Mouse (Mus musculus): ENCODE data around the gene Mrpl45. TPM values are rescaled to one million over a fixed set of nuclear protein-coding genes. Genes with fewer than 3 reads are reported as not detected.
"Not testable (repeated sequence)": the region's sequence is repeated elsewhere in the genome, so short reads cannot be mapped to it uniquely, and the experiment has no call there.

Gene Mrpl45
- total RNA-seq, 2 experiments from 2014 or later, result 34.3 to 41.6 TPM

DNA sequence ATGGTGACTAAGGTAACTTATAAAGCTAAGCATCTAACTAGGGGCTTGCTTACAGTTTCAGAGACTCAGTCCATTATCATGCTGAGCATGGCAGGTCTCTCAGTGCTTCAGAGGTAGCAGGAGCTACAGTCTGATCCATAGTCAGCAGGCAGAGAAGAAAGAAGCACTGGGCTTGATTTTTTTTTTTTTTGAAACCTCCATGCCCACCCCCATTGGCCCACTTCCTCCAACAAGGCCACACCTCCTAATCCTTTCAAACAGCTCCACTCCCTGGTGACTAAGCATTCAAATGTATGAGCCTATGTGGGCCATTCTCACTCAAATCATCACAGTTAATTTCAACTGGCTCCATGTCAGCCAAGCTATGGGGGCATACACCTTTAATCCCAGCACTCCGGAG, 22.8 kb upstream of the Mrpl45 start:
- no peak for DNase-seq

DNA sequence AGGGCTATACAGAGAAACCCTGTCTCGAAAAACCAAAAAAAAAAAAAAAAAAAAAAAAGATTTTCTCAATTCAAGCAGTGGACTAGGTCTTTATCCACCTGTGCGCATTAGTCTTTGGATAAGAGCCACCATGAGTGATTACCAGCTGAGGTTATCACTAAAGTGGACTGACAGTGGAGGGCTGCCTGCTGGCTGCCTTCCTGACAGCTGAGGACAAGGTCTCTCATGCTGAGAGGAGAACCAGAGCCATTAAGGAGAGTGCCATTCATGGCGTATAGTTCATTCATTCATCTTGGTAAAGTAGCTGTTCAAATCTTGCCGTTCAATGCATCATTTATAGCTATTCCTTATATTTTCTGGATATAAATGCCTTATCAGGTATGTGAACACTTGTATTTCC, 19.0 kb upstream of the Mrpl45 start:
- no peak for DNase-seq

DNA sequence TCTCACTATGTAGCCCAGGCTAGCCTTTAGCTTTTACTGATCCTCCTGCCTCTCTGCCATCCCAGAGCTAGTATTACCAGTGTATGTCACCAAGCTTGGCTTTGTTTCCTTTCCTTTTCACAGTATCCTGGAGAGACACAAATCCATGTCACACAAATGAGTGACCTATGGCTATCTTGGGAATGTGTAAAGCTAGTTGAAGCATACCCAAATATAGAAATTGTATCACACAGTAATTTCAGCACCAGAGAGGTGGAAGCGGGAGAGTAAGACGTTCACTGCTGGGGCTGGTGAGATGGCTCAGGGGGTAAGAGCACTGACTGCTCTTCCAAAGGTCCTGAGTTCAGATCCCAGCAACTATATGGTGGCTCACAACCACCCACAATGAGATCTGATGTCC, 15.6 kb upstream of the Mrpl45 start:
- no peak for DNase-seq

DNA sequence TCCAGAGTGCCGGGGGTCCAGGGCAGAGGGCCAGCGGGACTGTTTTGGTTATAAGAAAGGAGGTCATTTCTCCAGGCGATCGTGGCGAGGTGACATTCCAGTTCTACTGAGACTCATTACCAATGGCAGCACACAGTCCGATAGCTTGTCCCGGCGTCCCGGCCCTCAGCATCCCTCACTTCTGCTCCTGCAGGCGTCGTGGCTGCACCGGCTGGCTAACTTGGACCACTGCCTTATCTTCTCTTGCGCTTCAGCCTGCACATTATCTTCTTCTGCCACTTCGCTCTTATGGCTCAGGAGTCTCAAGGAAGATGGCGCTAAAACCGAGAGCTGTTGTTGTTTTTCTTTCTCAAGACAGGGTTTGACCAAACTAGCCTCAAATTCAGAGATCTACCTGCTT, 14.1 kb upstream of the Mrpl45 start:
- DNase-seq, result no peak

DNA sequence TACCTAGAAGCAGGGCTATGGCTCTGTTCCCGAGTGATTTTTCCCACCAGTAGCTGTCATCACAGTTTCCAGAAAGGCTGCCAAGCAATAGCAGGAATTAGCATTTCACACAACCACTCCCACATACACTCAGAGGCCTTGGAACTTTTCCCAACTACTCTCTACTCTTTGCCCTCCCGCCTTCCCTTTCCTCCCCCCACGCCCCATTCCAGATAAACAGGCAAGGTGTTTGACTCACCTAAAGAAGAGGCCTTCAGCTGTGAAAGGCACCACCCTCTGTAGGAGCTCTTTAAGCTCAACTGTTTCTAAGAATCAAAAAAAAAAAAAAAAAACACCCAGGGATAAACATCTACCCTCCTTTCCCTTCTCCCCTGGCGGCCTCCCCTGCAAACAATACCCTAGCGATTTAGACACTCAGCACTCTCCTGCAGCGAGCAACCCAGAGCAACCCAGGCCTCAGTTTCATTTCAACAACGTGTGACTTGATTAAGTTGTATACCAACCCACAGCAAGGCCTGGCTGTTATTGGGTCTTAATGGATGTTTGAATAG, 13.2 kb upstream of the Mrpl45 start:
- DNase-seq, result peak; percentile 56

DNA sequence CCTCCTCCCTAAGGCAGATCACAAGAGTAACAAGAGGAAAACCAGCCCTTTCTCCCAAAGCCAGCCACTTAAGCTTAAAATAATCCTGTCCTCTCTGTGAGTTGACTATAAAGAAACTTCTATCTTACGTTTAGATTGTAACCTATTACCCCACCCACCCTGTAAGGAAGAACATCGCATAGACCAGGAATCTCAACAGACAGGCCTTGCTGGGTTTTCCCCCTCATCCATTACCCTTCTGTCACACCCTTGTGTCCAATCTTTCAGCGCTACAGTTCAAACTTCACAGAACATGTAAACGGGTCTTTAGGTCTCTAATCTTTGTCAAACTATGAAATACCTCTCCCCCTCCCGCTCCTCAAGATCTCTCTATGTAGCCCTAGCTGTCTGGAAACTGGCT, 10.9 kb upstream of the Mrpl45 start:
- DNase-seq, result no peak

DNA sequence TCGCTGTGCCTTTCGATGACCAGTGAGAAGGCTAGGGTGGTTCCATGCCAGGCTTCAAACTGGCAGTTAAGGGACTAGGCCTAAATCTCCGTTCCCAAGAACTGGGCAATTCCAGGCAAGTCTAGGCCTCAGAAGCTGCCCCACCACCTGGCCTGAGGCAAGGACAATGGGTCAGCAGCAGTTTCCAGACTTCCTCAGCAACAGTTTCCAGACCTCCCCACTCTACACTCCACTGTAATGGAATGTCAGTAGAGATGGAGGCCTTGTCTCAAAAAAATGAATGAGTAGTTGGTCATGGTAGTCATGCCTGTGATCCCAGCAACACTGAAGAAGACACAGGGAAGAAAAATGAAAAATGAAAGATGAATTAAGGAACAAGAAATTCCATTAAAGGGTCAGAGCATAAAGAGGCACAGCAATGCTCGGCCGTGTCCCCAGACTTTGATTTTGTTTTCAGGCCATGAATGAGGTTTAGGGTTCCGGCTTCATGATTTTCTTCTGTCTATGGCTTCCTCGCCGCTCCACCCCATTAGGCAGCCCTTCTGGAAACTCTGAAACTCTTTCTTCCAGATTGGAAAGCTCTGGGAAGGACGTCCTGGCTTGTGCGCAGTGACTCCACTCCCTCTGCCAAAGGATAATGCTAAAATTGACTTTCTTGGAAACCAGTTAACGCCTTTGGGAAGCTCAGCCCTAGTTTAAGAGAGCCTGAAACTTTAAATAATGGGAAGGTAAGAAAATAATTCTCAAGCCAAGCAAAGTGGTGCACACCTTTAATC, 8.0 kb upstream of the Mrpl45 start:
- no peak for DNase-seq

DNA sequence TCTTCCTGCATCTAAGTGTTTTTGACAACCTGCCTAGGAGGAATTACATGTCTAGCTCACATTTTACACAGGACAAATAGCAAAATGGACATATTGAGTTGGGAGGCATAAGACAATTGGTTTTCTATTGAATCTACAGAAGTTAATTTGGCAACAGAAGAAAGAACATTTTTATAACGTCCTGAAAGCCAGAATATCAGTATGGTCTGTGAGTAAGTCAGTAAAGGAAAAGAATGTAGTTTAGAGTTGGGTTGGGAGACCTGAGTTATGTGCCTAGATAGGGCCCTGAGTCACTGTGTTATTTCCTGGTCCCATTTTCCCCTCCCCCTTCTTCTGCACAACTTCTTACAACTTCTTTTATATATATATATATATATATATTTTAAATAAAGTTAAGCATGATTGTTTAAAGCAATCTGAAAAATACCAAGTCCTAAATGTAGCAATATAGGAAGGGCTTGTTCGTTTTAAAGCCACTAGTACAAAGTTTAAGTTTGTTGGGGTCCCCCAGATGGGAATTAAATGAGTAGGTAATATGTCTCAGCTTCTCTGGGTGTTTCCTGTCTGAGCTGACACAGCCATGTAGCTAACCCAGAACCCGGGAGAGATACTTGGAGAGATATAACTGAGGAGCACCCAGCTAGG, 6.6 kb upstream of the Mrpl45 start:
- no peak for DNase-seq

DNA sequence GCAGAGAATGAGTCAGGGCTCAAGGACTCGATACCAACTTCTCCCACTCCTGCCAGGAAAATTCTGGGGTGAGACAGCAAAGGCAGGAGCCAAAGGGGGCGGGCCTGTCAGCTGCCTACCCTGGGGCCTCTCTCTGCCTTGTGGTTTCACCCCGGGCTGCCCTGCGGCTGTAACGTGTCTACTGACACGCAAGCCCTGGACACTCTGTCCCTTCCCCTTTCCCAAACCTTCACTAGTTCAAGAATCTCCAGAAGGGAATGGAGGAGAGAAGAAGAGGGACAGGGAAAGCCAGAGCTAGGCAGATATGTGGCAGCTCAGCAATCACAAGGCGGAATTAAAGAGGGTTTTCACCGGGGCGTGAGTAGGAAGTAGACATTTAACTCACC, 6.1 kb upstream of the Mrpl45 start:
- peak; percentile 87 for DNase-seq

DNA sequence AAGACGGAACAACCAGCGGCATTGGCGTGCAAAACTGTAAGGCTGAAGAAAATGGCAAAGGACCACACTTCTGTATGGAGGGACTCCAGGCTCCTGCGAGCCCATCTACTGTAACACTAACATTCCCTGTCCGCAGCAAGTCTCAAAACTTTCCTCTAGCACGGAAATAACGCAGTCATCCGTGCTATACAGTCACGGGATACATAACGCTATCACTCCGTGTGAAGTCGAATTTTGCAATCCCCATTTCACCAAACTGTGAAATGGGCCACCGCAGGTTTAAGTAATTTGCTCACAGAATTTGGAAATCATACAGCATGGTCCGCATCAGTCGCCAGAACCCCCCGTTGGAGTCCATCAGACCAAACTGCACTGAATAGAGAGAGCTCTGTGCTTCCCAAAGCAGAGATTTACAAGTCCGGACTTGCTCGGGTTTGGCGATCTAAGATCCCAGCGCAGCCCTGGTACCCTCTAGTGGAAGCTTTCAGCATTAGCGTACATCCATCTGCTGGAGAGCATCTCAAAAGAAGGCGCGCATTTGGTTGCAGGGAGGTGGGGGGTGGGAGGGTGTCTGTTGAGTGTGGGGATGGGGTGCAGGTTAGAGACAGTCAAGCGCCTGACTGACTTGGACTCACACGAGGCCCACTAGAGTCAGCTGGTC, 5.5 kb upstream of the Mrpl45 start:
- peak; percentile 69 for DNase-seq

DNA sequence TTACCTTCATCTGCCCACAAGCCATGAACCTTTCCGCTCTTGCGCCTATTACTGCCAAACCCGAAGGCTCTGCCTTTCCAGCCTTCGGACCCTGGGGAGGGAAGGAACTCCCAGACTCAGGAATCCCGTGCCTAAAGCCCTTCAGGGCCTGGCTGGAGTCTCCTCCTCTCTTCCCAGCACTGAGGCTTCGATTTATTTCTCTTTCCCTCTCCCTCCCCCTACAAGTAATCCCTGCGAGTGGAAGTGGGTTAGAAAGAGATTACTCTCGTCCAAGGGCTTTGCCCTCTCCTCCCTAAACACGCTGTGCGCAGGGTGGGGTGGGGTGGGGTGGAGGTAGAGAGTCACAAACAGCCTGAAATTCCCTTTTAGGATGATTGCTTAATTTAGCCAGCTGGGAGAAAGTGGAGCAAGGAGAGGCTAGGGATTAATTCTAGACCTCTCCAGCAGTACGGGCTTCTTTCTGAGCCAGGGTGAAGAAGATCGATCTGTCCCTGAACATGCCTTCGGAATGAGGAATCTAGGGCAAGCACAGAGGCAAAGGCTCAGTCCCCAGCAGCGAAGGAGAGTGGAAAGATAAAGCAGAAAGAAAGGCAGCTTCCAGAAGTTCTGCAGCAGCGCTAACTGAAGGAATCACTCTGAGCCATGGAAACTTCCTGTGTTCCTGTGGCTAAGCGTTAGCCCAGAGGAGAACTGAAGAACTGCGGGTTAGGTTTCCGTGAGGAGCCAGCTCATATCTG, 4.5 kb upstream of the Mrpl45 start:
- no peak for DNase-seq

DNA sequence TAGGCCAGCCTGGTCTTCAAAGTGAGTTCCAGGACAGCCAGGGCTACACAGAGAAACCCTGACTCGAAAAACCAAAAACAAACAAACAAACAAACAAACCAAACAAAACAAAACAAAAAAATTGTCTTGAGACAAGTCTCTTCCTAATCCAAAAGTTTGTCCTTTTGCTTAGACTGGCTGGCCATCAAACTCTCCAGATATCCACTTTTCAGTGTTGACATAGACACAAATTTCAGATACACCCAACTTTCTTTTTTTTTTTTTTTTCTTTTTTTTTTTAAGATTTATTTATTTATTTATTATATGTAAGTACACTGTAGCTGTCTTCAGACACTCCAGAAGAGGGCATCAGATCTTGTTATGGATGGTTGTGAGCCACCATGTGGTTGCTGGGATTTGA, 2.6 kb upstream of the Mrpl45 start:
- DNase-seq, result not testable (repeated sequence)

DNA sequence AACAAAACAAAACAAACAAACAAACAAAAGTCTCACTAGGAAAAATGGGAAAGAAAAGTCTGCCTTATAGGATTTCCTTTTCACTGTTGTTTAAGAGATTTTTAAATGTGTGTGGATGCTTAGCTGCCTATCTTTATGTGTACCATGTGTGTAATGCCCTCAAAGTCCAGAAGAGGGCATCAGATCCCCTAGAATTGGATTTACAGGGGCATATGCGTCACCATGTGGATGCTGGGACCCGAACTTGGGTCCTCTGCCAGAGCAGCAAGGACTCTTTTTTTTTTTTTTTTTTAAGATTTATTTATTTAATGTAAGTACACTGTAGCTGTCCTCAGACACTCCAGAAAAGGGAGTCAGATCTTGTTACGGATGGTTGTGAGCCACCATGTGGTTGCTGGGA, 1.4 kb upstream of the Mrpl45 start:
- DNase-seq, result no peak

DNA sequence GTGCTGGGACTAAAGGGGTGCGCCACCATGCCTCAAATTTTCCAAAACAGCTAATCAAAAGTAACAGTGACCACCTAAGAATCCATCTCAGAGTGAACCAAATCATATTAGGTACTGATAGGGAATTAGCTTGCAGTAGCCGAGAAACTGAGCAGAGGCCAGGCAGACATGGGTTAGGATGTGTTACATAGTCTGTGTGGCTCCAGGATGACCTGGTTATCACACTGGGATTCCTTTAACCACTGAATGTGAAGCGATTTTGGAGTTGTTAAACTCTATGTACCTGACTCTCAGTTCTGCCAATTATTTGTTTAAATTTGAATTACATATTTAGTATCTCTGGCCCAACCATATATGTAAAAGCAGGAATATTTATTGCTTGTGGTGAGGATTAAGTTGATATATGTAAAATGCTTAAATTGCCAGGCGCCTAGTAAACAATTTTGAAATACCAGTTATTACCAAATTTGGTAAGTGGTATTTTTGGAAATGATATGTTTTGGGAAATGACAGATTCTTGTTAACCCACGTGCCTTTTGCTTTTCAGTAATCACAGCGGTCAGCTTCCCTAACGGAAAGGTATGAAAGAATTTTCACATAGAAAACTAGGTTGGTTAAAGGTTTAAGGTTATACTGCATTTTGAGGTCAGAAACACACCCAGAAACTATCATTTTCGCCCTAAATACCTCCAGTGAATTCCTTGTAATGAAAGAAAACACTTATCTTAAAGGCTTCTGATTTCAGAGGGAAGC, 589 bp upstream of the Mrpl45 start:
- DNase-seq, result no peak

DNA sequence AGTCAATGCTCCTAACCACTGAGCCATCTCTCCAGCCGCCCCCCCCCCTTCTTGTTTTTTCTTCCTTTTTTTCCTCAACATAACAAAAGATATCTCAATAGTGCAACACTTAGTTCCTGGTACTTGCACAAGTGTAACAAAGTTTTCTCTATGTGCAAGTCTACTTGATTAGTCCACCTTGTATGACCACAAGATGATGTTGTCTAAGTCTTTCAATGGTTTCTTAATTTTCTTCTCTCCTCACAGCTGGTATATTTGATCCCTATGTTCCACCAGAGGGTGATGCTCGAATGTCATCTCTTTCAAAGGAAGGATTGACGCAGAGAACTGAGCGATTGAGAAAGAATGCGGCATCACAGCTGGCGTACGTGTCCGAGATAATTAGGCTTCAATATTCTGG, 5.7 kb downstream of the Mrpl45 start:
- no peak for DNase-seq

DNA sequence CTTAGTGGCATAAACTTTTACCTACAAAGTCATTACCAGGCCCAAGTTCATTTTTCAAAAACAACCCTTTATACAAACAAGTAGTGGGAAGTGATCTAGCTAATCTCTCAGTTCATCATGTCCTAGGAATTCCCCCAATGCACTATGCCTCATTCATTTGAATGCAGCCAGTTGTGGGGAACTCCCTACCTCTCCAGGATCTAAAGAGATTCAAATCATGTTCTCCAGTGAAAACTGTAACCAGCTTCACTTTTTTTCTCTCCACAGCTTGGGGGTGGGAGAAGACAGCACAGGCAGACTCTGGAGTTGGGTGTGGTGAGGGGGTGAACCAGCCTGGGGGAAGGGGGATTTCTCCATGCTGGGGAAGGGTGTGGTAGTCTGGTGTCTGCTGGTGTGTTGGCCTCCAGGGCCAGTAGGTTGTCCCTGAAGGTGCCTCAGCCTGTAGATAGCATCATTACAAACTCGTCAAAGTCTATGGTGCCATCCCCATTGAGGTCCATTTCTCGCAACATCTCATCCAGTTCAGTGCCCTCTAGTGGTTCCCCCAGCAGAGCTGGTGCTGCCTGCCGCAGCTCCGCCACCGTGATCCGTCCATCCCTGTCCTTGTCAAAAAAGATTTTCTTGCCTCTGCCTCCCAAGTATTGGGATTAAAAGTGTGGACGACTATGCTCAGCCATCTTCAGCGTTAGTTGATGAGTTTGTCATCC, 6.5 kb downstream of the Mrpl45 start:
- not testable (repeated sequence) for DNase-seq

DNA sequence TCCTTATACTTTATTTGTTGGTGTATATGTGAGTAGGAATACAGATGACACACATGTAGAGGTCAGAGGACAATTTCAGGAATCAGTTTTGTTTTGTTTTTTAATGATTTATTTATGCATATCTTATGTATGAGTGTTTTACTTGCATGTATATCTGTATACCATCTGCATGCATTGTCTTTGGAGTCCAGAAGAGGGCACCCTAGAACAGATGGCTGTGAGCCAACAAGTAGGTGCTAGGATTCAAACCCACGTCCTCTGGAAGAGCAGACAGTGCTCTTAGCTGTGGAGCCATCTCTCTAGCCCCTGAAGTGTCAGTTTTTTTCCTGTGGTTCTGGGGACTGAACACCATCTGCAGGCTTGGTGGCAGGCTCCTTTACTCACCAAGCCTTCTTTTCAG, 9.7 kb downstream of the Mrpl45 start:
- no peak for DNase-seq

DNA sequence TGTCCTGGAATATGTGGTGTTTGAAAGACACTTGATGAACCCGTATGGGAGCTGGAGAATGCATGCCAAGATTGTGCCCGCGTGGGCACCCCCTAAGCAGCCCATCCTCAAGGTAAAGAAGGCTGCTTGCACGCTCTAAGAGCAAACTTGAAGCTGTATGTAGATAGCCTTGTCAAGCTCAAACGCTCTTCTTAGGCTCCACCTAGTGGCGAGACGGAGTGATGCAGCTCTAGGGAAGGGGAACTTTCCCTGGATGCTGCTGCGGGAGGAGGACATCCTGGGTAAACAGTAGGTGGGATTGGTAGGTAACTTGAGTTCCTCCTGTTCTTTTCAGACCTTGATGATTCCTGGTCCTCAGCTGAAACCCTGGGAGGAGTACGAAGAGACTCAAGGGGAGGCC, 12.6 kb downstream of the Mrpl45 start:
- no peak for DNase-seq

DNA sequence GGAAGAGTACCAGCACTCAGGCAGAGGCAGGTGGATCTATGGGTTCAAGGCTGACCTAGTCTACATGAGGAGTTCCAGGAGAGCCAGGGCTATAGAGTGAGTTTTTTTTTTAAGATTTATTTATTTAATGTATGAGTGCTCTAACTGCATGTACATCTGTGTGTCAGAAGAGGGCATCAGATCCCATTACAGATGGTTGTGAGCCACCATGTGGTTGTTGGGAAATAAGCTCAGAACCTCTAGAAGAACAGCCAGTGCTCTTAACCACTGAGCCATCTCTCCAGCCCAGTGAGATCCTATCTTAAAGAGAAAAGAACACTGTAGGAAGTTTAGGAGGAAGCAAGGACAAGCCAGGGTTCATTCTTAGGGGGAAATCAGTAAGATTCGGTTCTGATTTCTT, 14.8 kb downstream of the Mrpl45 start:
- no peak for DNase-seq

DNA sequence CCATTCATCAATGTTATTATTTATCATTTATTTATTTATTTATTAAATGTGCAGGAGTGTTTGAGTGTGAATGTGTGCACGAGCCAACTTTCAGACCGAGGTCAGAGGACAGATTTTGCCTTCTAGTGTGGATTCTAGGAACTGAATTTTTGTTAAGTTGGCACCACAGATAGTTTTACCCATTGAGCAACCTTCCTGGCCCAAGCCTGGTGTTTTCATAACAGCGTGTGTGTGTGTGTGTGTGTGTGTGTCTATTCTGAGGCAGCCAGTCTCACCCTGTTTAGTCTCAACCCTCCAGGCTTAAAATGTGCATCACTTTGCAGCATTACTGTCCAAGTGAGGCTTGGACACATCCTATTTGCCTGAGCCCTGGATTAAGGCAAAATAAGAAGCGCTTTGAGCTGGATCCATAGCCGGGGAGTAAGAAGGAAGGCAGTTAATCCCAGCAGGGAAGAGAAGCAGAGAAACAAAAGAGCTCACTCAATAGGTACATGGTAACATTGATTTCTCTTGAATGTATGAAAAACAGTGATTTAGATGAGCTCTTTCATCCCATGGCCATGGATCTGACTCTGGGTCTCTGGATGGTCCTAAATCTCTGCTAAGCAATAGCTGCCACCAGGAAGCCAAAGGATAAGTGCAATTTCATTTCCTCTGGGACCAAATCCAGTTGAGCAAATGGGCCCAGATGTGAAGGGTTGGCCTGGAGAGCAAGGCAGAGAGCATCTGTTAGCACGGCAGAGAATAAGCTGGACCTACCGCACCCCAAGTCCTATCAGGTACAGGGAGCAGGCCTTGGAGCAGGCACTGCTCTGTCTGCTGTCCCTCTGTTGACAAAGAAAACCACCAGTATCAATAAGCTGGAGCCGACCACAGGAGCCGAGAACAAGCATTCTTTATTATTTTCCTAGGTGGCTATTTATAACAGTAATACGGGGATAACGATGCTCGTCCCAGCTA, 16.0 kb downstream of the Mrpl45 start:
- DNase-seq, result no peak

Data from gastrocnemius, postnatal 25 days (tissue).